Mouse (Mus musculus): ENCODE results near the gene Got2.

Gene Got2

GRCm38 (mm10) chr8:95888285-95889136 lies at the start of gene Got2:
Gene Got2 (minus strand): TSS chr8:95888547.
- peak; percentile 86 for DNase-seq (ENCODE audit: low read depth)

GRCm38 (mm10) chr8:95932841-95933240 lies 44.5 kb upstream of the Got2 start:
- no peak for DNase-seq (ENCODE audit: low read depth)

- no peak for DNase-seq (ENCODE audit: low read depth)
Observed at GRCm38 (mm10) chr8:95929821-95930220, 41.5 kb upstream of the Got2 start.

DNA sequence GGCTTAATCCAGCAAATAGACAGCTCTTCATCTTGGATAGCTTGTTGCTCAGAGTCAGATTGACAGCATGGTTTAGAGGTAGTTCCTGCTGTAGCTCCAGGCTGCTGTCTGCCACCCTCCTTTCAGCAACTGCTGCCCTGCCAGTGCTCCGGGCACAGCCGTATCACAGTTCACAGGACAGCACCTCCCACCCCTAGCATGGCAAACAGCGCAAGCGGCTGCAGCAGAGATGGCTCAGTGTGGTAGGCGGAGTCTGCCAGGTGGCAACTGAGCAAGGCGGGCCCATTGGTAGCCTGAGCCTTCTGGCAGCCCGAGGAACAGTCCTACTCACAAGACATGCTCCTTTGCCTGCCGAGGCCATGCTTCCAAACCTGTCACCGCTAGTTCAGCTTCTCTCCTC lies 27.8 kb upstream of the Got2 start:
- peak; percentile 13 for DNase-seq (ENCODE audit: low read depth)

DNA sequence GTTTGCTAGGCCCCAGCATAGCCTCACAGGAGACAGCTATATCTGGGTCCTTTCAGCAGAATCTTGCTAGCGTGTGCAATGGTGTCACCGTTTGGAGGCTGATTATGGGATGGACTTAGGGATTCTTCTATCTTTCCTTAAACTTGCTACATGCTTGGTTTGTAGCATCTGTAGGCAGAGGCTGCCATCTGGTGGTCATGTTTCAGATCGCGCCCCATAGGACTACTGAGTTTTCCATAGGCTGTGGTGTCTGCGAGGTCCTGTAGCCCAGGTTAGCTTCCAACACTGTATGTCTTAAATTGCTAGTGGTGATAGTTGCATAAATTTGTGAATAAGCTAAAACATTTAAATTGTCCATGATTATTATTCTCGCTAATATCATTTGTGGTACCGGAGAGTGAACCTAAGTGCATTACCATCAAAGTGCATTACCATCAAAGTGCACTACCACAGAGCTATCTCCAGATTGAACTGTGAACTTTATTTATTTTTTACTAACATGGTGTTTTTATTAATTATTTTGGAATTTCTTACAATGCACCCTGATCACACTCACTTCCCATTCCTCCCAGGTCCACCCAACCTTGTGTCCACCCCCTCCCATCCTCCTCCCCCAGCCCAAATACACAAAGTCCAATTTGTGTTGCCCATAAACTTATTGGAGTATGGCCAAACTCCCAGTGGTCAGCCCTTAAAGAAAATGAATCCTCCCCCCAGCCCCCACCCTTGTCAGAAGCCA lies 26.7 kb upstream of the Got2 start:
- DNase-seq (ENCODE audit: low read depth): peak; percentile 62

DNA sequence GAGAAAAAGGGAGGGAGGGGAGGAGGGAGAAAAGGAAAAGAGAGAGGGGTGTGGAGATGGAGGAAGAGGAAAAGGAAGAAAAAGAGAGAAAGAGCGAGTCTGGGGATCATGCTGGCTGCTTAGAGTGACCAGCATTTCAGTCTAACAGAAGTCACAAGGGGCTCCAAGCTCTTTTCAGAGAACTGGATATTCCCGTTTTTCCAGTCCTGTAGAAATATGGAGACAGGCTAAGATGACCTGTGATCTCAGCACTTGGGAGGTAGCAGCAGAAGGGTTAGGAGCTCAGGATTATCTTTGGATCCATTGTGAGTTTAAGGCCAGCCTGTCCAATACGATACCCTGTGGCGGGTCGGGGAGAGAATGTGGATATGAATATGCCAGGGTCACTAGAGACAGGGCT lies 22.9 kb upstream of the Got2 start:
- DNase-seq (ENCODE audit: low read depth): no peak

GRCm38 (mm10) chr8:95907885-95908284 lies 19.5 kb upstream of the Got2 start:
- DNase-seq (ENCODE audit: low read depth): no peak

DNA sequence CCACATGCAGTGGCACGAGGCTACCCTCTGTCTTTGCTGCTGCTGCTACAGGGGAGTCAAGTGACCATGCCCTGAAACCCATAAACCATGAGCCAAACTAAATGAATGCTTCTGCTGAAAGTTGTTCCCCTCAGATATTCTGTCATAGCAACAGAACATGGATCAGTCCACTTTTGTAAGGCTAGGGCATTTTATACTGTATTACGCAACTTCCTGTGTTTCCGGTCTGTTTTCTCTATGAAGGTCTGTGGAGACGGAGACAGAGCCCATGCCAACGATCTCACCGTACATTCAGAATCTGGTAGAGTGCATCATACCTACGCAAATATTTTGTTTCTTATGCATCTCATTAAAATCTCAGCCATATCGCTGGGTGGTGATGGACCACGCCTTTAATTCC lies 18.4 kb upstream of the Got2 start:
- DNase-seq (ENCODE audit: low read depth): no peak

DNA sequence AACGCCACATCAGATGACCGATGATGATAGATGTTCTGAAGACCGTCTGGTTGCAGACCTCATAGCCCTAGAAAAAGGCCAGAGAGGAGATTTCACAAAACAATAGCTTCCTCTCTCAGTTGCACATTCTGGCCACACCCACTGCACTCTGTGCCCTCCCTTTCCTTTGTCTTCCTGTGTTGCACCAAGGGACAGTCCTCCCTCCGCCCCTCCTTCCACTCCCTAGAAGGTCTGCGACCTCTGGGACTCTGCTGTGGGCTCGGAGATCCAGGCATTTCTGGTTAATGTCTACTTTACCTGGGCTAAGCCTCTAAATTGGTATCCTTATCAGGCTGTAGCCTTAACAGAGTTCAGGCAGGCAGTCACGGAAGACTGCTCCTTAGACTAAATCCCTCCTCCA lies 13.5 kb upstream of the Got2 start:
- DNase-seq (ENCODE audit: low read depth): no peak

DNA sequence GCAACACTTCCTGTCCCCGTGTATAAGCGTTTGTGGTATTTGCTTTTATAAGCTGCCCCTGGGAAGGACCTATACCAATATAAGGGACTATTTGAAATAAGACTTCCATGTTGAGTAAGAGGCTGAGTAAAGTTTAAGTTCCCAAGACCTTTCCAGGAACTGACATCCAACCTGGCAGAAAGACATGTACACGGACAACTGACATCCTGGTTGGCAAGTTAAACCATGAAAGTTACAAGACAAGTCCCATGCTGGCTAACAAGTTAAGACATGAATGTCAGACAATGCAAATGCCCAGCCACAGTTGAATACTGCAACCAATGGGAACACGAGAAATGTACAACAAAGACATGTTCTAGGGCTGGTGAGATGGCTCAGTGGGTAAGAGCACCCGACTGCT lies 5.4 kb upstream of the Got2 start:
- DNase-seq (ENCODE audit: low read depth): no peak

- DNase-seq (ENCODE audit: low read depth): no peak
Observed at GRCm38 (mm10) chr8:95887578-95888284, 616 bp downstream of the Got2 start.

DNA sequence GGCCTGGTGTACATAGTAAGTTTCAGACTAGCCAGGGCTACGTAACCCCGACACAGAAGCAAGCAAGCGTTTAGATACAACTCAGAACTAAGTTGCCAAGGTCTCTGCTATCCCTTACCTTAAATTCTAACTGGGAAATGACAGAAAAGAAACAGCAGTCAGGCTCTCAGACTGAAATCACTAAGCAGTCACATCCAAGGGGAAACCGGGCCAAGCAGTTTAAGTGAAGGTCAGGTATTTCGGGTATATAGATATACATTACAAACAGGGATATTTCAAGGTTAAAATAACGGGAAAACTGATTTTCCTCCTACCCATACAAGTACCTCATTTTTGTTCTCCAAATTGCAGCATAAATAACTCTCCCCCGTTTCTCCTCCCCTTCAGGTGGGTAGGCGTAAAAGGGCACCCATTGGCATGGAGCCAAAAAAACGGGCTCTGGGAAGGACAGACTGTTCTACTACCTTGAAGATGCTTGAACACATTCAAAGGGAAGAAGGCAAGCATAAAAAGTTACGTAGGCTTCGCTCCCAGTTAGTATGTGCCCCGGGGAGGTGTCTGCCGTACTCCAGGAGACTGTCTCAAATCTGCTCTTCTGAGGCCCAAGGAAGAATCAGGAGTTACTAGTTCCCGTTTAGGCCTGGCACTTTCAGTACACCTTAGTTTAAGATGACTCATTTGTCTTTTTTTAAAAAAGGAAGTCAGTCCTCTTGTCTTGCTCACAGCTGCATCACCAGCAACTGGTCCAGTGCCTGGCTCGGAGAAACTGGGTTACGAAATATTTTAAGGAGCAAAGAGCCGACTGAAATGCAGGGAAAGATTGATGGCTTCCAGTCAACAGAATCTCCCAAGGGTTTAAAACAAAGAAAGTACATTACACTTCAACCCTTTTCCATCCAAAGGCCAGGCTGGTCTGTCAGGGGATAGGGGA lies 1.4 kb downstream of the Got2 start:
- no peak for DNase-seq (ENCODE audit: low read depth)

GRCm38 (mm10) chr8:95885966-95886365 lies 2.4 kb downstream of the Got2 start:
- no peak for DNase-seq (ENCODE audit: low read depth)

- no peak for DNase-seq (ENCODE audit: low read depth)
Observed at GRCm38 (mm10) chr8:95885271-95885841, 3.0 kb downstream of the Got2 start.

DNA sequence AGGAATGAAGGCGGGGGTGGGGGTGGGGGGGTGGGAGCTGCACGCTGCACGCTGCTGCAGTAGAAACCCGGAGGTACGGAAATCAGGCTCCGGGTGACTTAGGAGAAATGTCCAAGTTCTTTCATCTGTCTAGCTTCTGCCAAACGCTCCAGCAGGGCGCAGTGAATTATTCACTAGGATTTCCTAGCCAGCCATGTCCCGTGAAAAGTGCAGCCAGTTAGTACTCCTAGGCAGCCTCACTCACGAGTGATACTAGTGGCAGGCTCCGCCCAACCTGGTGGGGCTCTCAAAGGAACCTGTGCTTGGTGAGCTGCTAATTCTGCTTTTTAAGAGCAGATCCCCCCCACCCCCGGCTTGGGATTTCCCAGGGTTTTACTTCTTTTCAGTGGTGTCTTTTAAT lies 3.9 kb downstream of the Got2 start:
- no peak for DNase-seq (ENCODE audit: low read depth)

DNA sequence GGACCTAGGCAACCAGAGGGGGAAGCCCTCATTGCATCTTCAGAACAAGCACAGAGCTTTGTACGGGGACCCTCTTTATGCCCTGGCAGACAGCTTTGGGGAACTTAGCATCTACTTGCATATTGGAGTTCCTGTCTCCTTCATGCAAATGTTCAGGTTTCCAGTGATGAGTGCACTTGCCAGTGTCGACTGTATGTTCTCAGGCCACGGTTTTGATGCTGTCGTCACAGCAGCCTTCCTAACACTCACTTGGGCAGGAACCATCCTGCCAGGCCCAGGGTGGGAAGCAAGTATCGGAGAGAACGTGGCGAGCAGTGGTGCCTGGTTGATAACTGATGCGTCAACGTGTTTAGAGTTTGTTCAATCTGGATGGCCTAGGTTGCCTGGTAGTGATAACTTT lies 6.2 kb downstream of the Got2 start:
- DNase-seq (ENCODE audit: low read depth): no peak

GRCm38 (mm10) chr8:95881576-95881975 lies 6.8 kb downstream of the Got2 start:
- no peak for DNase-seq (ENCODE audit: low read depth)

DNA sequence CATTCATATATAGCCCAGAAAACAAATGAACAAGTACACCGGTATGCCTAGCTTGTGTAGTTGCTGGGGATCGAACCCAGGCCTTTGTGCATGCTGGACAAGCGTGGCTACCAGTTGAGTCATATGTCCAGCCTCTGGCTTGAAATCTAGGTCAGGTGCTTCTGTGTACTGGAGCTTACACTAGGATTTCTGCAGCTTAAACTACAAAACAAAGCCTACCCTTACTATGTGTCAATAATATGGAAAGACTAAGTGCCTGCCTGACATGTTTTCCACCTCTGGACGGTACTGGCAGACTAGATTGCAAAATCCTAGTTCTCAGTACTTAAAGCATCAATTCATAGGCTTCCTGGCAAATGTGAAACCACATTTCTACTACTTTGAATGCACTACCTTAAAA lies 8.5 kb downstream of the Got2 start:
- DNase-seq (ENCODE audit: low read depth): no peak

DNA sequence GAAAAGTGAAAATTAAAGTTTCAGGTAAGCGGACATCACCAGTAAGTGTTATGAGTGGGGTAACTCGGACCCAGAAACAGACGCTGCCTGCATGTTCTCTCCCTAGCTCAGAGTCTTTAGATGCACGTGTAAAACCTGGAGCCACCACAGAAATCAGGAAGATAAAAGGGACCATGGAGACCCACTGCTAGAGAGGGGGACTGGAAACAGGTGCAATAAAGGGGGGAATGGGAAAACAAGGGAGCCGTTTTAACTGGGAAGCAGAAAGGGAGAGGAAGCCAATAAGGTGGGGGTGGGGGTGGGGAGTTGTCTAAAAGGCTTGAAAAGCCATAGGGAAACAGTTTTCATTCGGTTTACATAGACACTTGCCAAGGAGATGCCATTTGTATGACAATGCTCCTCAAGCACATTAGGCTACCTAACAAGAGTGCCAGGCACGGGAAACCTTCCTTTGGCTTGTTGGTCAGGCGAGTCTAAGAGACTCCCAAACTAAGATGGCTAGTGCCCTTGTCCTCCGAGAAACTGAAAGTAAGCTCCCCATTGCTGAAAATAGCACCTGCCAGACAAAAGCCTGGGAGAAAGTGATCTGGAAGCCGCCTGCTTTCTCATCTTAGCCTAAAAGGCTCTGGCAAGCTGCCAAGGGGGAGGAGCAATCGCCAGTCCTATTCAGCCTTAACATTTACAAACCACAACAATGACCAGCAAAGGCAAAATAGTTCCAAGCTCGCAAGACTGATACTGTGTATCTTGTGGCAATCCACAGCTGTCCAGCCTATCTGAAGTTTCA lies 10.0 kb downstream of the Got2 start:
- DNase-seq (ENCODE audit: low read depth): no peak

GRCm38 (mm10) chr8:95875270-95875669 lies 13.1 kb downstream of the Got2 start:
- no peak for DNase-seq (ENCODE audit: low read depth)

DNA sequence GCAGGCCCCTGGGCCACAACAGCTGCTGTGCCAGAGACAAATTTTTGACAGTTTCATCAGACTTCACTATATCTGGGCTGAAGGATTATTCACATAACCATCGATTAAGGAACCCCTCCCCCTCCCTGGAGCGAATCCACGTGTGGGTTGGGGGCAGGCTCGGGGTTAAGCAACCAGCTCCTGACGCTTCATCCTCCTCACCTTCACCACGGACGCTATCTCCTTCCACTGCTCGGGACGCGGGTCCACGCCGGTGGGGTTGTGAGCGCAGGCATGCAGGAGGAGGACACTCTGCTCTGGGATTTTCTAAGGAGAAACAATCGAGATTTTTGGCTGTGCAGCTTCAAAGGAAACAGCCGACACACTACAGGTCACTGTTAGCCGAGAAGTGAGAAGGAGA lies 16.7 kb downstream of the Got2 start:
- no peak for DNase-seq (ENCODE audit: low read depth)

Data from c-Kit-positive CD71-negative TER-119-negative erythroid progenitor cells, embryonic 14.5 days (primary cell).